Mouse (Mus musculus) heart, adult 2 months (tissue): ENCODE measurements at regions not wholly inside any gene's neighbourhood (a gene's known extent, or its start where the extent isn't known, plus 50 kb on each side); places are given as distances from the start of the nearest gene placed in this dataset.

Source experiments
- DNase-seq, 2 experiments: peaks; one replicate each; pipeline ENCODE4 v3.0.0; 2021
- H3K27ac ChIP-seq: fragments of 200-600 bp; 2 replicates; pipeline ENCODE4 v1.8.1; 2022
- H3K27me3 ChIP-seq: fragments of 200-500 bp; 2 replicates; pipeline ENCODE4 v1.6.1; 2012; ENCODE audit warnings: mild to moderate bottlenecking, low read length, inconsistent platforms, mixed read lengths; ENCODE audit not compliant: control insufficient read depth, insufficient read depth
- H3K36me3 ChIP-seq: fragments of 200-500 bp; 2 replicates; pipeline ENCODE4 v1.6.1; 2012; ENCODE audit warnings: low read length, inconsistent platforms; ENCODE audit not compliant: control insufficient read depth, insufficient read depth
- H3K4me1 ChIP-seq: fragments of 200-500 bp; 2 replicates; pipeline ENCODE4 v1.6.1; 2011; ENCODE audit warnings: low read length; ENCODE audit not compliant: control insufficient read depth, insufficient read depth
- H3K4me3 ChIP-seq: fragments of 200-600 bp; 2 replicates; pipeline ENCODE4 v1.8.1; 2022
- H3K79me2 ChIP-seq: fragments of 200-500 bp; replicated peaks from 2 replicates; pipeline ENCODE4 v1.6.1; 2012; ENCODE audit warnings: mild to moderate bottlenecking, inconsistent platforms, low read length, moderate library complexity, mixed read lengths; ENCODE audit not compliant: control insufficient read depth, insufficient read depth
- H3K9ac ChIP-seq: fragments of 200-500 bp; 2 replicates; pipeline ENCODE4 v1.6.1; 2012; ENCODE audit warnings: low read depth, mild to moderate bottlenecking, control low read depth, inconsistent platforms, low read length, mixed read lengths
- CTCF ChIP-seq: fragments of 200-600 bp; IDR thresholded peaks from 2 replicates; pipeline ENCODE4 v1.8.1; 2022; ENCODE audit warnings: antibody characterized with exemption, mild to moderate bottlenecking, moderate library complexity
- EP300 ChIP-seq: fragments of 200-500 bp; IDR thresholded peaks from 2 replicates; pipeline ENCODE4 v1.6.1; 2011; ENCODE audit warnings: low read depth, low read length, control low read depth; ENCODE audit not compliant: insufficient read depth
- POLR2A ChIP-seq: fragments of 200-500 bp; IDR thresholded peaks from 2 replicates; pipeline ENCODE4 v1.6.1; 2011; ENCODE audit warnings: mild to moderate bottlenecking, low read depth, low read length, control low read depth; ENCODE audit not compliant: insufficient read depth
- WGBS: fragments of 180-500 bp; shearing (Covaris S2); methylation state at CpG from one replicate; pipeline ENCODE4 v1.1.7; 2018; 5-methylcytosine and 5-hydroxymethylcytosine counted together
- intact Hi-C: fragments of 180-260 bp; cut with DNase I; formaldehyde crosslinking; loops from one replicate; pipeline ENCODE4 v1.15.1; 2025

DNA sequence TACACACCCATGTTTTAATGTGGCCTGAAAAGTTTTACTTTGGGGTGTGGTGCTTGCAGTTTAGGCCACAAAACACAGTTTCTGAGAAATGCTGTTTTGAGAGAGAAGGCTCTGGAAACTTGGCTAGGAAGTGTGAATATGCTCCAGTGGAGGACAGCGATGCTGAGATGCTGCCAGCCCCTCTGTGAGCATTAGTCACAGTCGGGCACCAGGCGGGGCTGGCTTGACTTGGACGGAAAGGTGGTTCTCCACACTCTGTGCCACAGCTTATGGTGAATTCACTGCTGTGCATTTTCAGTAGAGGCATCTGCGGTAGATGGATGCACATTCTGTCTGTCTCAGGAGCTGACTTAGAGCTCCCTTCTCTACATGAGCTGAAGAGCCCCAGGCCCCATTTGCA lies 326.0 kb downstream of the 1500009L16Rik start:
- peak in 1 of 2 experiments; percentile 28 for DNase-seq
- no peaks in the 10 kb centered on the region for H3K4me1 ChIP-seq
- H3K27ac ChIP-seq = no peak overlapping the region
- TF ChIP-seq POLR2A (no peak), EP300 (no peak), CTCF (no peak)
- no peaks in the 10 kb centered on the region for H3K79me2 ChIP-seq
- 71% methylated on average over 5 of the region's 5 CpGs for WGBS
- H3K36me3 ChIP-seq = no peaks in the 10 kb centered on the region
- H3K27me3 ChIP-seq = no peaks in the 10 kb centered on the region
- H3K9ac ChIP-seq = no peak overlapping the region
- intact Hi-C loops = no loop called here
- no peak overlapping the region for H3K4me3 ChIP-seq

DNA sequence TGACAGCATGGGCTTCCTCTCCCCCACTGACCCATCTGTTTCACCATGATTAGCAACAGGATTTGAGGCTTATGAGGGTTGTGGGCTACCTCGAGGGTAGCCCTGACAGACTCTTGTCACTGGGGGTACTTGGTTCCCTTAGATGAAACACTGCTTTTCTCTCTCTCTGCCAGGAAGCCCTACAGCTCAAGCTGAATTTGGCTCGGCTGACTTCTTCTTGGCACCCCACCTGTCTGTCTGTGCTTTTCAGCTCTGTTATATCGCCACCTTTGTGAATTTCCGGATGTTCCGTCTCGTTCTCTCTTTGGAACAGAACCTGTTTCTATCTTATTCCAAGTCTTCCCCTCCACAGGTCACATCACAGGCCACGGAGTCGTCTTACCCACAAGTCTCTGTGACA lies 330.0 kb downstream of the 1500009L16Rik start:
- Histone ChIP-seq H3K4me1 (peaks cover 17% of the 10 kb centered on the region), H3K36me3 (no peaks in the 10 kb centered on the region; the same call in 1 of the 2 replicates), H3K79me2 (no peaks in the 10 kb centered on the region), H3K4me3 (no peak overlapping the region), H3K9ac (no peak overlapping the region), H3K27ac (no peak overlapping the region), H3K27me3 (no peaks in the 10 kb centered on the region)
- TF ChIP-seq EP300 = no peak
- TF ChIP-seq CTCF = no peak
- TF ChIP-seq POLR2A = no peak
- no peak for DNase-seq
- 88% methylated on average over 8 of the region's 8 CpGs for WGBS
- intact Hi-C loops = no loop called here

DNA sequence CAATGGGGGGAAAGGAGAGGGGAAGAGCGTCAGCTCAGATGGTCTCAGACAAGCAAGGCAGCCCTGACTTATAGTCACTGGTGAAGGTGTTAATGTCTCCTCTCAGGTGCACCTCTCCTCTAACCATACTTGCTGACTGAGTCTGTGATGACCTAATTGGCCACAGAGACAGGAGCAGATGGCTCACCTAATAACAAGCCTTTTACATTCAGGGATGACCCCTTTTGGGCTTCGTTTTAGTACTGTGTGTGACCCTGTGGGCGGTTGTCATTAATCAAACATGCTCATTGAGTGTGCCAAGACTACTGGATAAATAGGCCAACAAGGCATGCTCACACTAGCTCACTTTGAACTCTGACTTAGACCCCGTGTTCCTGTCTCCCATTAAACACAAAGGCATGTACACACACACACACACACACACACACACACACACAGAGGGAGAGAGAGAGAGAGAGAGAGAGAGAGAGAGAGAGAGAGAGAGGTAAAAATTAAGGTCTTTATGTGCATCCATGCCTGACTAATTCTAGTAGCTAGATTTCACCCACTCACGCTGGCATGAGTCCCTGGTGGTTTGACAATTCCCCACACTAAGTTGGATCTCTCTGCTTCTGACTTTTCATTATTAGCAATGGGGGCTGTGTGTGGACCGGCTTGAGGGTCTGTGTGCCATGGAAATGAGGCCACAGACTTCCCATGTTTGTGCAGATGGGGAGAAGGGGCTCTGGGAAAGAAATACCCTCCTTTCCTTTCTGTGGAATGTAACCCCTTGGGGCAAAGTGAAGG lies 332.1 kb downstream of the 1500009L16Rik start:
- no peaks in the 10 kb centered on the region for H3K79me2 ChIP-seq
- H3K9ac ChIP-seq = no peak overlapping the region
- no peak for TF ChIP-seq POLR2A
- TF ChIP-seq EP300 = no peak
- TF ChIP-seq CTCF = no peak
- H3K27ac ChIP-seq = peak overlapping the region; percentile 82
- no peak overlapping the region for H3K4me3 ChIP-seq
- no peaks in the 10 kb centered on the region; the same call in none of the 2 replicates for H3K36me3 ChIP-seq
- H3K27me3 ChIP-seq = no peaks in the 10 kb centered on the region
- peaks cover 19% of the 10 kb centered on the region for H3K4me1 ChIP-seq
- no peak for DNase-seq
- WGBS = 86% methylated on average over 6 of the region's 6 CpGs
- intact Hi-C loops = loop anchor here (2.0 to 5.0 kb wide), 5 partner anchors 32 to 383 kb away; no protein-coding TSS in a partner anchor

DNA sequence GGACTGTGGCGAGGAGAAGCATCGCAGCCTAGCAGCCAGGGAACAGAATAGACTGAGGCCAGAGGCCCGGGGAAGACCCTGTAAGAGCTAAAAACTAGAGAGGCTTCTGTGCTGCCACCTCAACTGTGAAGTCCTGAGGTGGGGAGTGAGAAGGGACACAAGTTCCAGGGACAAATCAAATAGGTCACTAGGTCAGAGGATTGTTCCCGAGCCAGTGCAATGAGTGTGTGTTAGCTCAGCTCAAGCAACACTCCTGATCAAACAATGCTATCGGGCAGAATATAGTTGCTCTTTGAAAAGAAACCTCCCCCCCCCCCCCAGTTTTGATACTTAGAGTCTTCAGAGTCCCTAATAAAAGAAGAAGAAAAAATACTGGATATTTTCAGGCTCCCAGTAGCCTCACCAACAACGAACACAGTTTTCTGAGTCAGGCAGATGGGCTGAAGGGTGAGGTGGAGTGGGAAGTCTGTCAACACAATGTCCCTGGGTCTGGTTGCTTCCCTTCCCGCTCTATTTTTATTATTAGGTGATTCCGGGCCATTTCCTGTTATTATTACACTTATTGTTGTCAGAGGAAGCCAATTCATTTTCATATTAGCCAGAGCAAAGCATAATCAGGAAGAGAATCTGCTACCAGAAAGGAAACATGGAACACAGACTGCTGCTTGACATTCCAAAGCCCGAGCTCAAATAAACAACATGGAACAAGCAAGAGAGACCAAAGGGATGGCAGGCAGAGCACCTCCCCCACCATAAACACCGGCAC lies 332.9 kb downstream of the 1500009L16Rik start:
- peak overlapping the region; percentile 82 for H3K27ac ChIP-seq
- peak in 1 of 2 experiments; percentile 23 for DNase-seq
- peaks cover 21% of the 10 kb centered on the region for H3K4me1 ChIP-seq
- H3K36me3 ChIP-seq = peaks cover 3% of the 10 kb centered on the region
- H3K27me3 ChIP-seq = no peaks in the 10 kb centered on the region
- intact Hi-C loops = loop anchor here (2.0 to 5.0 kb wide), 5 partner anchors 33 to 382 kb away; no protein-coding TSS in a partner anchor
- no peak overlapping the region for H3K4me3 ChIP-seq
- TF ChIP-seq EP300 = peak; percentile 73; the same call in 1 of the 2 replicates
- TF ChIP-seq POLR2A = no peak
- no peak for TF ChIP-seq CTCF
- 55% methylated on average over 10 of the region's 10 CpGs for whole genome bisulfite sequencing
- H3K9ac ChIP-seq = no peak overlapping the region
- no peaks in the 10 kb centered on the region for H3K79me2 ChIP-seq

DNA sequence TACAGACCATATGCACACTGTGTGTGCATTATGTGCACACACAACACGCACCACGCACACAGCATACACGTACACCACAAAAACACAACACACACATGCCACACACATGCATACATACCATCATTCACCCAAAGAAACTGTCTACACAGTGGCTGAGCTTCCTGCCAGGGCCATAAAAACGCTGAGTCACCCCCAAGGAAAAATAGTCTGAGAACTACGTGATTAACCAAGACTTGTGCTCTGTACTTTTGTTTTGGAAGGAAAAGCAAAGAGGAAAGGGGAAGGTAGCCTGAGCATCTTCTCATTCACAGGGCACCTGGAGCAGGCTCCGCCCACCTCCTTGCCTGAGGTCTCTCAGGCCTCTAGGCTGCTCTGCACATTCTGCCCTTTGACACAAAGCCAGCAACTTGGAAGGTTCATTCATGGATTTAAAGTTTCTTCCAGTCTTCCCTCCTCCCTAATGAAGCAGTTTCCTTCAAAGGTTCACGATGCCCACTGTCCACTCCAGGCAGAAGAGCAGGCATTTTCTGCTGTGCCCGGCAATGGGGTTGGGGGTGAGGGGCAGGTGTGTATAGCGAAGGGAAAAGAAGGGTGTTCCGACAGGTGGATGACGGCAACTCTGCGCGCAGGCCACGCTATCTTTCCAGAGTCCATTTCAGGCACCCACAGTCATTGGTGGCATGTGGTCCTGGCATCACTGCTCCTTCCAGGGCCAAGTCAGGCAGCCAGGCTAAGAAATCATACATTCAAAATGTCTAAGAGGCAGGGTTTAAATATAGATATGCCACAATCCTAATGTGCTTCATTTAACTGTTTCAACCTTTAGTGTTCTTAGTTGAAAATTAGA lies 333.9 kb downstream of the 1500009L16Rik start:
- 0 out of 2 replicates have a peak, but pooled peaks have one; percentile 26 for TF ChIP-seq EP300
- no peak for TF ChIP-seq CTCF
- no peak for TF ChIP-seq POLR2A
- Histone ChIP-seq H3K36me3 (peaks cover 3% of the 10 kb centered on the region), H3K27me3 (no peaks in the 10 kb centered on the region), H3K79me2 (no peaks in the 10 kb centered on the region), H3K4me1 (peaks cover 28% of the 10 kb centered on the region), H3K9ac (no peak overlapping the region), H3K27ac (peak overlapping the region; percentile 79), H3K4me3 (no peak overlapping the region)
- intact Hi-C loops = loop anchor here (5.0 kb wide), 4 partner anchors 124 to 381 kb away; no protein-coding TSS in a partner anchor
- WGBS = 70% methylated on average over 14 of the region's 14 CpGs
- DNase-seq = peak; percentile 40 to 59
